Mouse (Mus musculus): Measurements from ENCODE around the gene Psmg3. TPM values are rescaled to one million over a fixed set of nuclear protein-coding genes. Genes with fewer than 3 reads are reported as not detected.

Psmg3 gene
- polyA plus RNA-seq (2015; fragmentation: Nextera tagmentation; extraction: Ambion mirVana) = 74.3 and 77.5 TPM in 2 replicates

DNA sequence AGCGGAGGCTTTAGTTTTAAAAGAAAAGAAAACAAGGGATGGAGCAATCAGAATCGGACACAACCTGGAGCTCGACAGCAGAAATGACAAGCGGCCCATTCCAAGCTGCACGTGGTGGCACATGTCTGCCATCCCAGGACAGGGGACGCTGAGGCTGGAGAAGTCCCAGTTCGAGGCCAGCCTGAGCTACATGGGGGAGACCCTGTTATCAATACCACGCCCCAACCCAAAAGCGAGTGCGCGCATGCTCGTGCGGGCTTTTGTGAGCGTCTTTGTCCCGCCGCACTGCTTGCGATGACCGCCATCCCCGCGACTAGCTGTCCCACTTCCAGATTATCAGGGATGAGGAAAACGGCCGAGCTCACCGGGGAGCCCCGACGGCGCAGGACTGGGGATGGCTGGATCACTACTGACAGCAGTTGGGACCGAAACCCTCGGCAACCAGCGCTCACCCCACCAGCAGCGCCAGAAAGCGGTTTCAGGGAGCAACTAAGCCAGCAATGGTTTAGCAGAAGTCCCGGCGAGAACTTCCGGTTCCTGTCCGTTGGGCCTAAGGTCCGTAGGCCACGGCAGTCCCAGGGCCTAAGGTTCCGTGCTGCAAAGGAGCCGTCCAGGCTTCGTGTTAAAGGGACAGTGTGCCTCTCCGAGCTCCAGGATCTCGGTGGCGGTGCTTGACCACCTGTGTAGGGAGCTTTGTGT is at the start of gene Psmg3, which contains the start of gene Gm26938:
Gene Psmg3 (minus strand): TSS at position 529 of the 699 bp plus-strand sequence.
Gene Gm26938 (minus strand): TSS at position 51 of the 699 bp plus-strand sequence.
- peak within 1 kb of the TSS; percentile 93 for H3K4me3 ChIP-seq (ENCODE audit: low read length)
- WGBS = under 1% methylated on average over 43 of the region's 43 CpGs

GRCm38 (mm10) chr5:139871526-139871925 is 44.8 kb upstream of the Psmg3 start:
- H3K4me1 ChIP-seq (ENCODE audit: insufficient read depth, low read length) = no peaks in the 10 kb centered on the region
- WGBS = 95% methylated on average over 1 of the region's 1 CpGs
- ATAC-seq (ENCODE audit: low FRiP score, low TSS enrichment) = no peak

More for the DNA sequence above, at the start of gene Psmg3, which contains the start of gene Gm26938:
- ATAC-seq (ENCODE audit: low FRiP score, low TSS enrichment) = peak; percentile 83
- H3K9ac ChIP-seq (replicated peaks; ENCODE audit: low read length) = peak within 1 kb of the TSS; percentile 90
- H3K9me3 ChIP-seq (ENCODE audit: low read length) = no peaks in the 10 kb centered on the region
- H3K36me3 ChIP-seq (ENCODE audit: insufficient read depth, low read length) = peaks cover 11% of the 10 kb centered on the region
- no peaks in the 10 kb centered on the region for H3K27me3 ChIP-seq (ENCODE audit: insufficient read depth, low read length)
- H3K27ac ChIP-seq (ENCODE audit: low read length) = peak within 1 kb of the TSS; percentile 63; the same call in 1 of the 2 replicates
- peaks cover 16% of the 10 kb centered on the region for H3K4me1 ChIP-seq (ENCODE audit: insufficient read depth, low read length)
- H3K4me2 ChIP-seq (replicated peaks; ENCODE audit: low read depth, low read length) = peak within 1 kb of the TSS; percentile 95

GRCm38 (mm10) chr5:139870886-139871285 is 44.2 kb upstream of the Psmg3 start:
- no peak overlapping the region for H3K27ac ChIP-seq (ENCODE audit: low read length)

More at GRCm38 (mm10) chr5:139871526-139871925, 44.8 kb upstream of the Psmg3 start:
- Histone ChIP-seq H3K9me3 (ENCODE audit: low read length) (no peaks in the 10 kb centered on the region), H3K9ac (replicated peaks; ENCODE audit: low read length) (no peak overlapping the region), H3K27ac (ENCODE audit: low read length) (no peak overlapping the region), H3K4me2 (replicated peaks; ENCODE audit: low read depth, low read length) (no peak overlapping the region), H3K4me3 (ENCODE audit: low read length) (no peak overlapping the region), H3K27me3 (ENCODE audit: insufficient read depth, low read length) (no peaks in the 10 kb centered on the region), H3K36me3 (ENCODE audit: insufficient read depth, low read length) (no peaks in the 10 kb centered on the region)

GRCm38 (mm10) chr5:139862759-139863158 is 36.1 kb upstream of the Psmg3 start:
- H3K36me3 ChIP-seq (ENCODE audit: insufficient read depth, low read length) = no peaks in the 10 kb centered on the region
- H3K27me3 ChIP-seq (ENCODE audit: insufficient read depth, low read length) = no peaks in the 10 kb centered on the region
- no peak overlapping the region for H3K9ac ChIP-seq (replicated peaks; ENCODE audit: low read length)
- no peak overlapping the region for H3K27ac ChIP-seq (ENCODE audit: low read length)
- H3K9me3 ChIP-seq (ENCODE audit: low read length) = no peaks in the 10 kb centered on the region
- no peaks in the 10 kb centered on the region for H3K4me1 ChIP-seq (ENCODE audit: insufficient read depth, low read length)
- H3K4me3 ChIP-seq (ENCODE audit: low read length) = no peak overlapping the region
- 54% methylated on average over 4 of the region's 4 CpGs for WGBS
- H3K4me2 ChIP-seq (replicated peaks; ENCODE audit: low read depth, low read length) = no peak overlapping the region
- ATAC-seq (ENCODE audit: low FRiP score, low TSS enrichment) = no peak

More at GRCm38 (mm10) chr5:139870886-139871285, 44.2 kb upstream of the Psmg3 start:
- no peak overlapping the region for H3K4me3 ChIP-seq (ENCODE audit: low read length)
- no peak for ATAC-seq (ENCODE audit: low FRiP score, low TSS enrichment)
- no peak overlapping the region for H3K4me2 ChIP-seq (replicated peaks; ENCODE audit: low read depth, low read length)
- H3K9ac ChIP-seq (replicated peaks; ENCODE audit: low read length) = no peak overlapping the region
- H3K9me3 ChIP-seq (ENCODE audit: low read length) = no peaks in the 10 kb centered on the region
- H3K36me3 ChIP-seq (ENCODE audit: insufficient read depth, low read length) = no peaks in the 10 kb centered on the region
- H3K4me1 ChIP-seq (ENCODE audit: insufficient read depth, low read length) = no peaks in the 10 kb centered on the region
- no peaks in the 10 kb centered on the region for H3K27me3 ChIP-seq (ENCODE audit: insufficient read depth, low read length)
- 22% methylated on average over 4 of the region's 4 CpGs for WGBS

DNA sequence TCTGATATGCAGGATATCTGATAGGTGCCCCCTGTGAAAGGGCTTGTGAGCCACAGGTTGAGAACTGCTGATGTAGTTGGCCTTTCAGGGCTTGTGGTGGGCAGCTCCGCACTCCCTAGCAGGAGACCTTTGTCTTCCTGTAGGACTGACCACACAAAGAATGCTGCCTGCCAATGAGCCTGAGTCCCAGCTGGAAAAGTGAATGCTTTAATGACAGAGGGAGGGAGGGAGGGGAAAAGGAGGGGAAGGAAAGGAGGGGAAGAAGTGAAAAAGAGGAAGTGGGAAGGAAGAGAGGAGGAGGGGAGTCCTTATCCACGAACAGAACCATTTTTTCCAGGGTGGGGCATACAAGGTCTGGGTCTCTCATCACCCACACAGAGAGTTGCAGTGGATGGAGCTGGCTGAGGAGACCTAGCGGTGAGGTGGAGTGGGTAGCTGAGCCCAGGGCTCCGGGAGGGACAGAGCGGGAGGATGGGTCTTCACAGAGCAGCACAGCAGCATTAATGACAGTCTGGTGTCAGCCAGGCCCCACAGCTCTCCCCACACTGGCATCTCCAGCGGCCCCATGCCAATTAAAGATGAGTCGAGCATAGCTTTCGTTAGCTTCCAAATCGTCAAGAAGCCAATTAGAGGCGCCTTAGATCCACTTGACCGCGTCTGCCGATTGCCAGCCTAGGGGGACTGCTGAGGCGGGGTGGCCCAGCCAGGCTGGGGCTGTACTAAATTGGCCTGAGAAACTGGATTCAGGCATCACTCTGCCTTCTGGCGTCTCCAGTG is 33.8 kb upstream of the Psmg3 start:
- Histone ChIP-seq H3K4me1 (ENCODE audit: insufficient read depth, low read length) (no peaks in the 10 kb centered on the region), H3K27ac (ENCODE audit: low read length) (no peak overlapping the region), H3K4me3 (ENCODE audit: low read length) (no peak overlapping the region), H3K4me2 (replicated peaks; ENCODE audit: low read depth, low read length) (no peak overlapping the region), H3K27me3 (ENCODE audit: insufficient read depth, low read length) (no peaks in the 10 kb centered on the region), H3K9me3 (ENCODE audit: low read length) (no peaks in the 10 kb centered on the region), H3K36me3 (ENCODE audit: insufficient read depth, low read length) (no peaks in the 10 kb centered on the region), H3K9ac (replicated peaks; ENCODE audit: low read length) (0 out of 2 replicates have a peak overlapping the region, but pooled peaks have one; percentile 15)
- 30% methylated on average over 15 of the region's 15 CpGs for WGBS
- no peak for ATAC-seq (ENCODE audit: low FRiP score, low TSS enrichment)

- no peak for ATAC-seq (ENCODE audit: low FRiP score, low TSS enrichment)
- Histone ChIP-seq H3K4me3 (ENCODE audit: low read length) (no peak overlapping the region), H3K9me3 (ENCODE audit: low read length) (peaks cover 6% of the 10 kb centered on the region), H3K27ac (ENCODE audit: low read length) (no peak overlapping the region), H3K4me1 (ENCODE audit: insufficient read depth, low read length) (no peaks in the 10 kb centered on the region), H3K9ac (replicated peaks; ENCODE audit: low read length) (no peak overlapping the region), H3K27me3 (ENCODE audit: insufficient read depth, low read length) (no peaks in the 10 kb centered on the region), H3K36me3 (ENCODE audit: insufficient read depth, low read length) (no peaks in the 10 kb centered on the region), H3K4me2 (replicated peaks; ENCODE audit: low read depth, low read length) (no peak overlapping the region)
- WGBS = 68% methylated on average over 12 of the region's 12 CpGs
Observed at GRCm38 (mm10) chr5:139849626-139850320, 23.1 kb upstream of the Psmg3 start.

GRCm38 (mm10) chr5:139839142-139839541 is 12.5 kb upstream of the Psmg3 start:
- Histone ChIP-seq H3K27me3 (ENCODE audit: insufficient read depth, low read length) (no peaks in the 10 kb centered on the region), H3K4me3 (ENCODE audit: low read length) (no peak overlapping the region), H3K9ac (replicated peaks; ENCODE audit: low read length) (no peak overlapping the region), H3K4me1 (ENCODE audit: insufficient read depth, low read length) (no peaks in the 10 kb centered on the region), H3K9me3 (ENCODE audit: low read length) (peaks cover 2% of the 10 kb centered on the region; the same call in 1 of the 2 replicates), H3K27ac (ENCODE audit: low read length) (no peak overlapping the region), H3K4me2 (replicated peaks; ENCODE audit: low read depth, low read length) (no peak overlapping the region), H3K36me3 (ENCODE audit: insufficient read depth, low read length) (no peaks in the 10 kb centered on the region)
- ATAC-seq (ENCODE audit: low FRiP score, low TSS enrichment) = no peak
- 49% methylated on average over 3 of the region's 3 CpGs for WGBS

GRCm38 (mm10) chr5:139838476-139838892 is 11.8 kb upstream of the Psmg3 start:
- no peaks in the 10 kb centered on the region for H3K27me3 ChIP-seq (ENCODE audit: insufficient read depth, low read length)
- peak; percentile 69; the same call in 1 of the 2 replicates for ATAC-seq (ENCODE audit: low FRiP score, low TSS enrichment)
- H3K4me3 ChIP-seq (ENCODE audit: low read length) = no peak overlapping the region
- WGBS = 18% methylated on average over 2 of the region's 2 CpGs
- H3K27ac ChIP-seq (ENCODE audit: low read length) = no peak overlapping the region
- no peaks in the 10 kb centered on the region for H3K4me1 ChIP-seq (ENCODE audit: insufficient read depth, low read length)
- H3K4me2 ChIP-seq (replicated peaks; ENCODE audit: low read depth, low read length) = no peak overlapping the region
- H3K9me3 ChIP-seq (ENCODE audit: low read length) = no peaks in the 10 kb centered on the region
- H3K36me3 ChIP-seq (ENCODE audit: insufficient read depth, low read length) = no peaks in the 10 kb centered on the region
- H3K9ac ChIP-seq (replicated peaks; ENCODE audit: low read length) = no peak overlapping the region

DNA sequence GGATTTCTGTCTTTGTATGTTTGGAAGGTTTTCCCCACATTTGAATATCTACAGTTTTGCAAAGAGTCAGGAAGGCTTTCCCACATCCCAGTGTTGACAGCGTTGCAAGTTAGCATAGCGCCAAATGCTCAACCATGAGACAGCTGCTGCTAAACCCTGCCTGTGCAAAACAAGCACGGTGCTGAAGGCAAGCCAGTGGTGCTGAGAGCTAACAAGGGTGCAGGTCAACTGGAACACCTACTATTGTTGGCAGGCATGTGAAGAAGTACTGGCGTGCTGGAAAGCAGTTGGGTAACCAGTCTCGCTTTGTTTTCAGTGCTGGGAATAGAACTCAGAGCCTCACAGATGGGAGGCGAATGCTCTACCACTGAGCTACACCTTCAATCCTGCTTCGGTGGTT is 9.0 kb upstream of the Psmg3 start:
- Histone ChIP-seq H3K9me3 (ENCODE audit: low read length) (no peaks in the 10 kb centered on the region), H3K9ac (replicated peaks; ENCODE audit: low read length) (no peak overlapping the region), H3K27ac (ENCODE audit: low read length) (no peak overlapping the region), H3K36me3 (ENCODE audit: insufficient read depth, low read length) (no peaks in the 10 kb centered on the region), H3K4me3 (ENCODE audit: low read length) (no peak overlapping the region), H3K4me2 (replicated peaks; ENCODE audit: low read depth, low read length) (no peak overlapping the region), H3K27me3 (ENCODE audit: insufficient read depth, low read length) (no peaks in the 10 kb centered on the region), H3K4me1 (ENCODE audit: insufficient read depth, low read length) (no peaks in the 10 kb centered on the region)
- 79% methylated on average over 7 of the region's 7 CpGs for WGBS
- no peak for ATAC-seq (ENCODE audit: low FRiP score, low TSS enrichment)
